In genomic region chr1:153320554-153321147, GRCm38 (mm10) we compare ENCODE assay signal across 13 mouse cellular contexts. TPM values are rescaled to one million over a fixed set of nuclear protein-coding genes. Genes with fewer than 3 reads are reported as not detected.
A peak's percentile ranks its signal among the peaks of the same experiment; 100 is the strongest.
DNase-seq lines count a peak whose midpoint lies in the region; ATAC-seq and TF ChIP-seq lines count a peak whose summit lies in the region.
"Had no signal": no experiment of that assay in that cellular context is flagged by ENCODE, and none has a peak within 500 bp of the region (broad histone marks: within the 10 kb centered on the region; RNA-seq: fewer than 3 reads in every experiment).

No protein-coding gene starts in this region.

- peak overlapping the region; percentile 20; the same call in 1 of the 2 replicates for H3K4me3 ChIP-seq in heart, embryonic 10.5 days
- H3K4me3 ChIP-seq in kidney, postnatal 0 days (replicated peaks; ENCODE audit: low read depth, low read length), result no peak overlapping the region
- H3K4me3 ChIP-seq in intestine, embryonic 16.5 days (ENCODE audit: low read length), result no peak overlapping the region
- H3K4me3 ChIP-seq: forebrain, embryonic 15.5 days; hindbrain, embryonic 12.5 days; neural tube, embryonic 15.5 days had no signal

- H3K36me3 ChIP-seq in heart, embryonic 10.5 days, result peaks cover 23% of the 10 kb centered on the region
- 0 out of 2 replicates have a peak, but pooled peaks cover 11% of the 10 kb centered on the region for H3K36me3 ChIP-seq in kidney, postnatal 0 days (ENCODE audit: insufficient read depth, low read length)
- peaks cover 5% of the 10 kb centered on the region; the same call in 1 of the 2 replicates for H3K36me3 ChIP-seq in intestine, embryonic 16.5 days (ENCODE audit: control insufficient read depth, insufficient read depth, low read length)
- H3K36me3 ChIP-seq: forebrain, embryonic 15.5 days; neural tube, embryonic 15.5 days had no signal

- H3K27me3 ChIP-seq in heart, embryonic 10.5 days (ENCODE audit: insufficient read depth, poor library complexity, severe bottlenecking), result no peaks in the 10 kb centered on the region
- H3K27me3 ChIP-seq in kidney, postnatal 0 days (ENCODE audit: insufficient read depth, low read length), result no peaks in the 10 kb centered on the region
- no peaks in the 10 kb centered on the region for H3K27me3 ChIP-seq in intestine, embryonic 16.5 days (replicated peaks; ENCODE audit: control insufficient read depth, insufficient read depth, low read length)
- H3K27me3 ChIP-seq: forebrain, embryonic 15.5 days; hindbrain, embryonic 12.5 days; neural tube, embryonic 15.5 days had no signal

- H3K4me1 ChIP-seq in heart, embryonic 10.5 days, result peaks cover 78% of the 10 kb centered on the region
- H3K4me1 ChIP-seq in kidney, postnatal 0 days (replicated peaks; ENCODE audit: insufficient read depth, low read length), result peaks cover 57% of the 10 kb centered on the region
- H3K4me1 ChIP-seq in intestine, embryonic 16.5 days (ENCODE audit: control insufficient read depth, insufficient read depth, low read length), result peaks cover 46% of the 10 kb centered on the region

- no peak for TF ChIP-seq CTCF in kidney, postnatal 0 days (IDR thresholded peaks at IDR 0.05; ENCODE audit: low read depth)

- peak overlapping the region; percentile 23; the same call in 1 of the 2 replicates for H3K4me2 ChIP-seq in kidney, postnatal 0 days (ENCODE audit: low read length)
- 0 out of 2 replicates have a peak overlapping the region, but pooled peaks have one; percentile 5 for H3K4me2 ChIP-seq in intestine, embryonic 16.5 days (ENCODE audit: low read depth, low read length)
- H3K4me2 ChIP-seq: forebrain, embryonic 15.5 days; hindbrain, embryonic 12.5 days; neural tube, embryonic 15.5 days had no signal

- intact Hi-C loops in heart, postnatal 36 days (cut with DNase I), result no loop called here

- H3K9ac ChIP-seq in kidney, postnatal 0 days (ENCODE audit: low read depth, low read length), result 0 out of 2 replicates have a peak overlapping the region, but pooled peaks have one; percentile 23
- no peak overlapping the region for H3K9ac ChIP-seq in intestine, embryonic 16.5 days (ENCODE audit: low read depth, low read length)
- H3K9ac ChIP-seq: forebrain, embryonic 15.5 days; hindbrain, embryonic 12.5 days; neural tube, embryonic 15.5 days had no signal

- ATAC-seq in kidney, postnatal 0 days (replicated peaks; ENCODE audit: low FRiP score, low read depth), result no peak
- ATAC-seq in intestine, embryonic 16.5 days, result peak; percentile 62
- ATAC-seq: forebrain, embryonic 15.5 days had no signal

- WGBS in heart, embryonic 10.5 days, result 19% methylated on average over 6 of the region's 6 CpGs
- 34% methylated on average over 6 of the region's 6 CpGs for WGBS in kidney, postnatal 0 days
- WGBS in intestine, embryonic 16.5 days, result 25% methylated on average over 6 of the region's 6 CpGs

- no peak for DNase-seq in heart, embryonic 10.5 days (ENCODE audit: low spot score)
- no peak for DNase-seq in heart, postnatal 36 days
- no peak for DNase-seq in kidney, postnatal 0 days (ENCODE audit: low spot score)
- no peak for DNase-seq in kidney, adult 9 months
- DNase-seq in ES-CJ7 (ENCODE audit: low read depth, low spot score), result peak; percentile 58
- no peak for DNase-seq in layer of hippocampus, adult 9-10 months (ENCODE audit: low spot score)
- DNase-seq in cerebellum, postnatal 10 days, result no peak
- DNase-seq: cerebellum, adult 9-10 months; kidney, adult 2 months had no signal

- no peaks in the 10 kb centered on the region for H3K9me3 ChIP-seq in heart, embryonic 10.5 days
- no peaks in the 10 kb centered on the region for H3K9me3 ChIP-seq in kidney, postnatal 0 days (replicated peaks; ENCODE audit: low read length)
- no peaks in the 10 kb centered on the region for H3K9me3 ChIP-seq in intestine, embryonic 16.5 days (ENCODE audit: control insufficient read depth, low read length)
- H3K9me3 ChIP-seq: forebrain, embryonic 15.5 days; hindbrain, embryonic 12.5 days; neural tube, embryonic 15.5 days had no signal

- H3K27ac ChIP-seq in heart, embryonic 10.5 days, result peak overlapping the region; percentile 81
- peak overlapping the region; percentile 57 for H3K27ac ChIP-seq in kidney, postnatal 0 days
- peak overlapping the region; percentile 13; the same call in 1 of the 2 replicates for H3K27ac ChIP-seq in intestine, embryonic 16.5 days (ENCODE audit: low read length)
- H3K27ac ChIP-seq: forebrain, embryonic 15.5 days; hindbrain, embryonic 12.5 days; neural tube, embryonic 15.5 days had no signal

RNA-seq across cellular contexts. Expression of gene Lamc1, which starts 11.9 kb away (rescaled TPM):
- polyA plus RNA-seq in heart, embryonic 10.5 days (2016; fragmentation: Nextera tagmentation; extraction: Ambion mirVana), result 62.6 and 85.3 TPM in 2 replicates
- 100 to 1,000 TPM; 139 to 176 TPM for total RNA-seq in heart, postnatal 36 days (2021)
- polyA plus RNA-seq in kidney, postnatal 0 days (2015; fragmentation: Nextera tagmentation; extraction: Ambion mirVana), result 106 and 107 TPM in 2 replicates
- 37.1 and 44.0 TPM in 2 replicates for polyA plus RNA-seq in intestine, embryonic 16.5 days (2015; fragmentation: Nextera tagmentation; extraction: Ambion mirVana)

Comparison
In these comparisons a context has a peak if more than half of its experiments do, and no peak if none do; other contexts are left out.
1. H3K27ac ChIP-seq: peak in every context shown above with its lines; median percentile 81 in heart, embryonic 10.5 days; 57 in kidney, postnatal 0 days; 13 in intestine, embryonic 16.5 days.